32 mouse cellular contexts compared by ENCODE assay signal in genomic region chr5:121395621-121396020, GRCm38 (mm10).
"Had no signal": no experiment of that assay in that cellular context is flagged by ENCODE, and none has a peak within 500 bp of the region (broad histone marks: within the 10 kb centered on the region; RNA-seq: fewer than 3 reads in every experiment).

No protein-coding gene starts in this region.

- H3K4me3 ChIP-seq: left cerebral cortex, adult 2 months; limb, embryonic 10.5 days; limb, embryonic 12.5 days; limb, embryonic 13.5 days; limb, embryonic 15.5 days; liver, embryonic 12.5 days; liver, embryonic 13.5 days; liver, embryonic 15.5 days; lung, embryonic 15.5 days; megakaryocyte, embryonic 14.5 days; midbrain, embryonic 10.5 days; midbrain, embryonic 12.5 days; midbrain, embryonic 13.5 days; midbrain, embryonic 15.5 days; myocyte had no signal

- H3K9me3 ChIP-seq: limb, embryonic 10.5 days; limb, embryonic 12.5 days; limb, embryonic 13.5 days; limb, embryonic 15.5 days; liver, embryonic 15.5 days; lung, embryonic 15.5 days; megakaryocyte, embryonic 14.5 days; midbrain, embryonic 10.5 days; midbrain, embryonic 12.5 days; midbrain, embryonic 13.5 days; midbrain, embryonic 15.5 days had no signal

- ATAC-seq: liver, embryonic 12.5 days; liver, postnatal 0 days; lung, postnatal 0 days; midbrain, embryonic 13.5 days; midbrain, embryonic 15.5 days; midbrain, embryonic 16.5 days had no signal

- H3K27ac ChIP-seq: left cerebral cortex, adult 2 months; limb, embryonic 10.5 days; limb, embryonic 12.5 days; limb, embryonic 13.5 days; limb, embryonic 15.5 days; liver, embryonic 14.5 days; liver, embryonic 15.5 days; lung, embryonic 15.5 days; macrophage; midbrain, embryonic 10.5 days; midbrain, embryonic 12.5 days; midbrain, embryonic 13.5 days; midbrain, embryonic 15.5 days had no signal

- H3K9ac ChIP-seq: limb, embryonic 12.5 days; limb, embryonic 13.5 days; limb, embryonic 15.5 days; liver, embryonic 12.5 days; liver, embryonic 13.5 days; liver, embryonic 14.5 days; liver, embryonic 15.5 days; liver, postnatal 0 days; lung, embryonic 14.5 days; lung, embryonic 15.5 days; midbrain, embryonic 12.5 days; midbrain, embryonic 13.5 days; midbrain, embryonic 15.5 days had no signal

- H3K36me3 ChIP-seq: limb, embryonic 13.5 days; limb, embryonic 15.5 days; lung, embryonic 15.5 days; midbrain, embryonic 12.5 days; midbrain, embryonic 15.5 days had no signal

- H3K4me2 ChIP-seq: limb, embryonic 12.5 days; limb, embryonic 13.5 days; limb, embryonic 15.5 days; liver, embryonic 11.5 days; liver, embryonic 12.5 days; liver, embryonic 13.5 days; liver, embryonic 15.5 days; lung, embryonic 14.5 days; lung, embryonic 15.5 days; midbrain, embryonic 11.5 days; midbrain, embryonic 12.5 days; midbrain, embryonic 13.5 days; midbrain, embryonic 15.5 days had no signal

- DNase-seq: left cerebral cortex, postnatal 4 days; liver; liver, embryonic 13.5 days; liver, postnatal 0 days; lung, adult 18-20 months; lung, adult 2 months; lung, embryonic 14.5 days; lung, postnatal 10 days; lung, postnatal 14 days; lung, postnatal 36 days; lung, postnatal 4 days; midbrain, embryonic 14.5 days had no signal

- H3K27me3 ChIP-seq: limb, embryonic 12.5 days; limb, embryonic 13.5 days; limb, embryonic 15.5 days; liver, embryonic 12.5 days; liver, embryonic 13.5 days; liver, embryonic 15.5 days; lung, embryonic 15.5 days; megakaryocyte, embryonic 14.5 days; midbrain, embryonic 12.5 days; midbrain, embryonic 13.5 days; midbrain, embryonic 15.5 days had no signal
